In the genomic region with DNA sequence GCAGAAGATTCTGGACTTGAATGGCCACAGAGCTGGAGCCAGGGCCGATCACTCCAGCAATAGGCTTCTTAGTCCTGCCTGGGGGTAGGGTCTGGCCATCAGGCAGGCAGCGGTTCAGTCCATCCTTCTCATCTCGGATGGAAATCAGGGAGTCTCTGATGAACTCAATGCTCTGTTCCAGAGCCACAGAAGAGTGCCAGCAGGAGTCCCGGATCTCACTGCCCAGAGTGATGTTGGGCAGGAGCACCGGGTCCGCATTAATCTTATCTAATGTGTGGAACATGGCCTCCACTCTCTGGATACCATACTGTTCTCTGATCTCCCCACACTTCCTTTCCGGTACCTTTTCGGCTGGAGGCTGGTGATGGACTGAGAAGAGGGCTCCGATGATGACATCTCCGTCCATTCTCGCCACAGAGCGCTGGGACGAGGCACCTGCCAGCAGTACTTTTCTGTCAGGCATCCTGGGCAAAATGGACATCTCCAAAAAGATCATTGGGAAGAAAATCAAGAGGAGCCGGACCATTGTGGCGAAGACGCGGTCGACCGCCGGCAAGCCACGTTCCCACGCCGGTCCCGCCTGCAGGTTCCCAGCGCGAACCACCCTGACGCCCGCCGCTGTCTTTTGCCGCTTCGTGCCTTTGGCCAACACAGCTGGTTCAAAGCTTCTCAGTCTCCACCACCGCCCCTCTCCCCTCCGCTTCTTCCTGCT, we compare ENCODE assay signal across 9 mouse cellular contexts. TPM values are rescaled to one million over a fixed set of nuclear protein-coding genes. Genes with fewer than 3 reads are reported as not detected.
DNase-seq lines count a peak whose midpoint lies in the region; ATAC-seq lines count a peak whose summit lies in the region.
"Had no signal": no experiment of that assay in that cellular context is flagged by ENCODE, and none has a peak within 500 bp of the region (broad histone marks: within the 10 kb centered on the region; RNA-seq: fewer than 3 reads in every experiment).

No protein-coding gene starts in this region.

- ATAC-seq in frontal cortex, adult (ENCODE audit: low TSS enrichment) = peak; percentile 30
- ATAC-seq in hindbrain, embryonic 15.5 days (ENCODE audit: low FRiP score, low read depth) = peak; percentile 42
- ATAC-seq in neural tube, embryonic 15.5 days (ENCODE audit: low FRiP score) = no peak; the same call in 1 of the 2 replicates
- no peak for ATAC-seq in intestine, embryonic 15.5 days

- H3K4me1 ChIP-seq in hindbrain, embryonic 15.5 days (replicated peaks) = peaks cover 21% of the 10 kb centered on the region; the same call in 1 of the 2 replicates
- peaks cover 25% of the 10 kb centered on the region for H3K4me1 ChIP-seq in neural tube, embryonic 15.5 days
- no peaks in the 10 kb centered on the region for H3K4me1 ChIP-seq in intestine, embryonic 15.5 days (replicated peaks)
- 0 out of 2 replicates have a peak, but pooled peaks cover 3% of the 10 kb centered on the region for H3K4me1 ChIP-seq in heart, embryonic 10.5 days
- H3K4me1 ChIP-seq: embryonic facial prominence, embryonic 15.5 days had no signal

- no peak for DNase-seq in frontal cortex, postnatal 10 days (ENCODE audit: low spot score in 2 of 2)
- peak; percentile 74 to 78 for DNase-seq in cerebellum, postnatal 25 days
- no peak for DNase-seq in heart, embryonic 10.5 days (ENCODE audit: low spot score)
- DNase-seq in kidney, adult 11 months = no peak

- no peaks in the 10 kb centered on the region for H3K9me3 ChIP-seq in hindbrain, embryonic 15.5 days
- no peaks in the 10 kb centered on the region for H3K9me3 ChIP-seq in neural tube, embryonic 15.5 days (replicated peaks)
- H3K9me3 ChIP-seq in intestine, embryonic 15.5 days = no peaks in the 10 kb centered on the region
- H3K9me3 ChIP-seq in heart, embryonic 10.5 days = no peaks in the 10 kb centered on the region
- H3K9me3 ChIP-seq: embryonic facial prominence, embryonic 15.5 days had no signal

- peak overlapping the region; percentile 72 for H3K4me2 ChIP-seq in hindbrain, embryonic 15.5 days
- H3K4me2 ChIP-seq in neural tube, embryonic 15.5 days = peak overlapping the region; percentile 82
- no peak overlapping the region for H3K4me2 ChIP-seq in intestine, embryonic 15.5 days (replicated peaks)
- H3K4me2 ChIP-seq: embryonic facial prominence, embryonic 15.5 days had no signal

- H3K27ac ChIP-seq in hindbrain, embryonic 15.5 days (replicated peaks) = no peak overlapping the region
- no peak overlapping the region for H3K27ac ChIP-seq in neural tube, embryonic 15.5 days (replicated peaks)
- H3K27ac ChIP-seq in intestine, embryonic 15.5 days = no peak overlapping the region
- no peak overlapping the region for H3K27ac ChIP-seq in heart, embryonic 10.5 days
- H3K27ac ChIP-seq: embryonic facial prominence, embryonic 15.5 days had no signal

- 10% methylated on average over 33 of the region's 33 CpGs for WGBS in hindbrain, embryonic 15.5 days
- 9% methylated on average over 33 of the region's 33 CpGs for WGBS in neural tube, embryonic 15.5 days
- WGBS in intestine, embryonic 15.5 days = 17% methylated on average over 33 of the region's 33 CpGs
- WGBS in heart, embryonic 10.5 days = 13% methylated on average over 33 of the region's 33 CpGs

- no peaks in the 10 kb centered on the region for H3K36me3 ChIP-seq in hindbrain, embryonic 15.5 days
- no peaks in the 10 kb centered on the region for H3K36me3 ChIP-seq in neural tube, embryonic 15.5 days
- H3K36me3 ChIP-seq in intestine, embryonic 15.5 days = no peaks in the 10 kb centered on the region
- H3K36me3 ChIP-seq in heart, embryonic 10.5 days = no peaks in the 10 kb centered on the region
- H3K36me3 ChIP-seq: embryonic facial prominence, embryonic 15.5 days had no signal

- H3K27me3 ChIP-seq in hindbrain, embryonic 15.5 days = peaks cover 5% of the 10 kb centered on the region; the same call in 1 of the 2 replicates
- H3K27me3 ChIP-seq in neural tube, embryonic 15.5 days (replicated peaks) = peaks cover 25% of the 10 kb centered on the region
- H3K27me3 ChIP-seq in intestine, embryonic 15.5 days (replicated peaks) = peaks cover 32% of the 10 kb centered on the region
- H3K27me3 ChIP-seq in heart, embryonic 10.5 days (ENCODE audit: insufficient read depth, poor library complexity, severe bottlenecking) = peaks cover 40% of the 10 kb centered on the region

- H3K9ac ChIP-seq in hindbrain, embryonic 15.5 days = peak overlapping the region; percentile 4
- H3K9ac ChIP-seq in neural tube, embryonic 15.5 days (replicated peaks) = peak overlapping the region; percentile 47
- no peak overlapping the region for H3K9ac ChIP-seq in intestine, embryonic 15.5 days
- H3K9ac ChIP-seq: embryonic facial prominence, embryonic 15.5 days had no signal

- peak overlapping the region; percentile 57 for H3K4me3 ChIP-seq in hindbrain, embryonic 15.5 days
- peak overlapping the region; percentile 51 for H3K4me3 ChIP-seq in neural tube, embryonic 15.5 days (replicated peaks)
- H3K4me3 ChIP-seq in intestine, embryonic 15.5 days (replicated peaks) = no peak overlapping the region
- no peak overlapping the region for H3K4me3 ChIP-seq in heart, embryonic 10.5 days
- H3K4me3 ChIP-seq: embryonic facial prominence, embryonic 15.5 days had no signal

RNA-seq across cellular contexts. Expression of gene Grm1, which starts 2.0 kb away (rescaled TPM):
- polyA plus RNA-seq in hindbrain, embryonic 15.5 days (2015; fragmentation: Nextera tagmentation; extraction: Ambion mirVana) = 9.9 and 10.7 TPM in 2 replicates
- polyA plus RNA-seq in neural tube, embryonic 15.5 days (2015; fragmentation: Nextera tagmentation; extraction: Ambion mirVana) = 6.4 and 7.3 TPM in 2 replicates
- polyA plus RNA-seq in intestine, embryonic 15.5 days (2015; fragmentation: Nextera tagmentation; extraction: Ambion mirVana) = 0.04 and 0.10 TPM in 2 replicates
- 0.08 and 0.09 TPM in 2 replicates for polyA plus RNA-seq in heart, embryonic 10.5 days (2016; fragmentation: Nextera tagmentation; extraction: Ambion mirVana)

Comparison
In these comparisons a context has a peak if more than half of its experiments do, and no peak if none do; other contexts are left out.
1. ATAC-seq: peak in frontal cortex, adult (single experiment) and hindbrain, embryonic 15.5 days (single experiment); none in neural tube, embryonic 15.5 days (single experiment) and intestine, embryonic 15.5 days (single experiment).
2. DNase-seq: peak in cerebellum, postnatal 25 days (2 of 2); none in frontal cortex, postnatal 10 days (0 of 2), heart, embryonic 10.5 days (single experiment) and kidney, adult 11 months (single experiment).
3. H3K4me3 ChIP-seq: peak in hindbrain, embryonic 15.5 days (single experiment) and neural tube, embryonic 15.5 days (single experiment); none in intestine, embryonic 15.5 days (single experiment) and heart, embryonic 10.5 days (single experiment).